Mouse (Mus musculus): ENCODE results near the gene Galt. TPM values are rescaled to one million over a fixed set of nuclear protein-coding genes. Genes with fewer than 3 reads are reported as not detected.
A peak's percentile ranks its signal among the peaks of the same experiment; 100 is the strongest.
"Not testable (repeated sequence)": the region's sequence is repeated elsewhere in the genome, so short reads cannot be mapped to it uniquely, and the experiment has no call there.

Galt gene
- total RNA-seq, 2 experiments from 2014 or later = 81.0 to 94.7 TPM

- no peak for DNase-seq (ENCODE audit: low spot score in 2 of 2)
- intact Hi-C loops (cut with DNase I) = no loop called here
Observed at GRCm38 (mm10) chr4:41738256-41738603, 16.8 kb upstream of the Galt start.

DNA sequence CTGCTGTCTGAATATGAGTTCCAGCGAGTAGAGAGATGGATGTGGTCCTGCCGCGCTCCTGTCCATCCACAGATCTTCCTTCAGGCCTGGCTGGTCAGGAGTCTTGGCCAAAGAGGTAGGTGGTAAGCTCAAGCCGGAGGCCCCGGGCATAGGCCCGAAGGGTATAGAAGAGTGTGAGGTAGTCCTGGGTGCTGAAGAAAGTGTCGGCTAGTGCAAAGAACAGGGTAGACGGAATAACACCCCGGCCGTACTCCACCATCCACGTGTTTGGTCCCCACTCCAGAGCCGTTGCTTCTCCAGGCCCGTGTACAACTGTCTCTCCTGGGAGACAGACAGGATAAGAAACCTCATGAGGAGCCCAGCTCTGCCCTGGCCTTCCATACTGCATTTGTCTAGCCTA lies 15.8 kb upstream of the Galt start:
- no peak for DNase-seq (ENCODE audit: low spot score in 2 of 2)
- intact Hi-C loops (cut with DNase I) = no loop called here

- DNase-seq (ENCODE audit: low spot score in 2 of 2) = peak in 1 of 2 experiments; percentile 83
- intact Hi-C loops (cut with DNase I) = loop anchor here (1.0 kb wide), 1 partner anchor 26 kb away; no protein-coding TSS in a partner anchor
Observed at GRCm38 (mm10) chr4:41740380-41741157, 14.5 kb upstream of the Galt start.

GRCm38 (mm10) chr4:41741158-41741560 lies 13.9 kb upstream of the Galt start:
- intact Hi-C loops (cut with DNase I) = no loop called here
- DNase-seq (ENCODE audit: low spot score in 2 of 2) = peak; percentile 92 to 93

GRCm38 (mm10) chr4:41744131-41744530 lies 10.9 kb upstream of the Galt start:
- DNase-seq (ENCODE audit: low spot score in 2 of 2) = no peak

GRCm38 (mm10) chr4:41745021-41745420 lies 10.0 kb upstream of the Galt start:
- DNase-seq (ENCODE audit: low spot score in 2 of 2) = no peak
- intact Hi-C loops (cut with DNase I) = no loop called here

More at GRCm38 (mm10) chr4:41744131-41744530, 10.9 kb upstream of the Galt start:
- intact Hi-C loops (cut with DNase I) = no loop called here

DNA sequence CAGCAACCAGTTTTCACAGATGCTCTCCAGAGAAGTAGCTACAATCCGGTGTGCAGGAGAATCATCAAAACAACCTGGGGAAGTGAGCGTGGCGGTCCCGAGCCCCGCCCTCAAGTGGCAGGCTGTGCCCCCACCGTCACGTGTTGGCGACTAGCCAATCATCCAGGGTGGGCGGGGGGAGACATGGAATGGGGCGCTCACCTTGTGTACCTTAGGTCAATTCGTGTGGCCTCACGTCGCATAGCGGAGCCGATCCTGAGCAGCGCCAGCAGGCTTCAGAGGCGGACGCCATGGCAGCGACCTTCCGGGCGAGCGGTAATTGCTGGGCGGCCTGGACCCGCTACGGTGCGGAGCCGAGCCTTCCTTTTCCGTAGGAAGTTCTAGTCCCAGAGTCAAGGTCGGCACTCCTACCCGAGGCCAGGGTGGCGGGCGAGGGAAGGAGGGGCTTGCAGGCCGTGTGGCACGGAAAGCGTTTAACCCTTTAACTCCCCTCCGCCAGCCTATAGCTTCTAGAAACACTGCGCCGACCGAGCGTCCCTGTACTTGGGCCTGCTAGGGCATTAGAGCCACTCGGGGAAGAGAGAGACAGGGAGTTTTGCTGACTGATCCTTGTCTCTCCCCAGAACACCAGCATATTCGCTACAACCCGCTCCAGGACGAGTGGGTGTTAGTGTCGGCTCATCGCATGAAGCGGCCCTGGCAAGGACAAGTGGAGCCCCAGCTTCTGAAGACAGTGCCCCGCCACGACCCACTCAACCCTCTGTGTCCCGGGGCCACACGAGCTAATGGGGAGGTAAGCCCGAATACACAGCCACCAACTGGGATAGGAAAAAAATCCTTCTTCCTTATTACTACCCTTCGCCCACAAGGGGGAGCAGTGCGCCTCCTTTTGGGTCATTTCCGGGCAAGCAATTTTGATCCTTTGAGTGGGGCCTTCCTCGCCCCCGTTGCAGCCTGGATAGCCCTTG lies 594 bp downstream of the Galt start, which contains the start of gene Sigmar1:
Sigmar1 (minus strand) TSS at position 820 of the 968 bp plus-strand sequence.
- peak; percentile 82 for DNase-seq (ENCODE audit: low spot score in 2 of 2)
- intact Hi-C loops (cut with DNase I) = no loop called here

DNA sequence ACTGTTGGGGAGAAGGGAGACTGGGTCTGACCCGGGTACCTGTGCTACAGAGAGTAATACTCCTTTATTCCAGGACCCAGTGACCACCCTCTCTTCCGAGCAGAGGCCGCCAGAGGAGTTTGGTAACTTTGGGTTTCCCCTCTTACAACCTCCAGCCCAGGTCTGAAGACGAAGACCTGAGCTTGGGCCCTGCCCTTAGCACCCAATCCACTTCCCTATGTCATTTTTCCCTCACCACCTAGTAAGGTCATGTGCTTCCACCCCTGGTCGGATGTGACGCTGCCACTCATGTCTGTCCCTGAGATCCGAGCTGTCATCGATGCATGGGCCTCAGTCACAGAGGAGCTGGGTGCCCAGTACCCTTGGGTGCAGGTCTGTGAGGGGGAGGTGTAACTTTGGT lies 1.4 kb downstream of the Galt start:
- intact Hi-C loops (cut with DNase I) = no loop called here
- no peak for DNase-seq (ENCODE audit: low spot score in 2 of 2)

- no peak for DNase-seq (ENCODE audit: low spot score in 2 of 2)
- intact Hi-C loops (cut with DNase I) = no loop called here
Observed at GRCm38 (mm10) chr4:41757321-41757720, 2.3 kb downstream of the Galt start.

GRCm38 (mm10) chr4:41758021-41758420 lies 3.0 kb downstream of the Galt start:
- DNase-seq (ENCODE audit: low spot score in 2 of 2) = no peak
- intact Hi-C loops (cut with DNase I) = no loop called here

DNA sequence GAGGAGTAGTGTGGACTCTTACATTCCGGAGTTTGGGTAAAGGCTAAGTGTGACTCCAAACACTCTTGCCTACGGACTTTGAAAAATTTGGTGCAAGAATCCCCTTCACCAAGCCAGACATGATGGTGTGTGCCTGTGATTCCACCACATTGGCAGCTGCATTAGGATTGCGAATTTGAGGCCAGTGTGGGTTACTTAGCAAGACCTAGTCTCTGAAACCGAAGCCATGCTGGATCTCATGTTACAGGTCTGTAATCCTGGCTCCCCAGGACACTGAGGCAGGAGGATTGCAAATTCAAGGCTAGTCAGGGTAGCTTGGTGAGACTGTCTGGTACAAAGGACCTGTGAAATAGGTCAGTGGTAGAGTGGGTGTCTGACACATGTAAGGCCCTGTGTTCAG lies 3.7 kb downstream of the Galt start:
- intact Hi-C loops (cut with DNase I) = no loop called here
- DNase-seq (ENCODE audit: low spot score in 2 of 2) = no peak

- intact Hi-C loops (cut with DNase I) = no loop called here
Observed at GRCm38 (mm10) chr4:41759206-41759605, 4.2 kb downstream of the Galt start.

GRCm38 (mm10) chr4:41759656-41760287 lies 4.7 kb downstream of the Galt start:
- intact Hi-C loops (cut with DNase I) = no loop called here

More at GRCm38 (mm10) chr4:41759206-41759605, 4.2 kb downstream of the Galt start:
- no peak for DNase-seq (ENCODE audit: low spot score in 2 of 2)

GRCm38 (mm10) chr4:41760288-41760721 lies 5.3 kb downstream of the Galt start:
- DNase-seq (ENCODE audit: low spot score in 2 of 2) = peak; percentile 57 to 70
- intact Hi-C loops (cut with DNase I) = no loop called here

More at GRCm38 (mm10) chr4:41759656-41760287, 4.7 kb downstream of the Galt start:
- no peak for DNase-seq (ENCODE audit: low spot score in 2 of 2)

- intact Hi-C loops (cut with DNase I) = no loop called here
- DNase-seq (ENCODE audit: low spot score in 2 of 2) = no peak
Observed at GRCm38 (mm10) chr4:41760911-41761310, 5.9 kb downstream of the Galt start.

DNA sequence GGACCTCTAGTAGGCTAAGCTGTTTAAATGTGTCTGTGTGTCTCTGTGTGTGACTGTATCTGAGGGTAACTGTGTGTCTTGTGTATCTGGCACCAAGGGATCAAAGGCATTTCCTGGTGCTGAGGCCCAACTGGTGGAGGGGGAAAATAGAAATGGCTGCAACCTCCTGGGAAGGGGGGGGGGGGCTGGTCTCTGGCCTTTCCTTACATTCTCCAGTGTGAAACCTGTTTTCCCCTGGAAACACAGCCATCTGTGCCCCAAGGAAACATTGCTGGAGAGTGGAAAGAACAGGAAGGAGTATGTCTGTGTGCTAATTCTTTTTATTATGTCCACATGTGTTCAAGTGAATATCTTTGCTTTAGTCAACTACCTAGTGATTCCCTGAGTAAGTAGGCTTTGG lies 6.7 kb downstream of the Galt start:
- DNase-seq (ENCODE audit: low spot score in 2 of 2) = no peak
- intact Hi-C loops (cut with DNase I) = no loop called here

- DNase-seq (ENCODE audit: low spot score in 2 of 2) = no peak
- intact Hi-C loops (cut with DNase I) = no loop called here
Observed at GRCm38 (mm10) chr4:41762099-41762687, 7.2 kb downstream of the Galt start.

- intact Hi-C loops (cut with DNase I); DNase-seq (ENCODE audit: low spot score in 2 of 2): not testable (repeated sequence)
Observed at GRCm38 (mm10) chr4:41762688-41763114, 7.7 kb downstream of the Galt start.

DNA sequence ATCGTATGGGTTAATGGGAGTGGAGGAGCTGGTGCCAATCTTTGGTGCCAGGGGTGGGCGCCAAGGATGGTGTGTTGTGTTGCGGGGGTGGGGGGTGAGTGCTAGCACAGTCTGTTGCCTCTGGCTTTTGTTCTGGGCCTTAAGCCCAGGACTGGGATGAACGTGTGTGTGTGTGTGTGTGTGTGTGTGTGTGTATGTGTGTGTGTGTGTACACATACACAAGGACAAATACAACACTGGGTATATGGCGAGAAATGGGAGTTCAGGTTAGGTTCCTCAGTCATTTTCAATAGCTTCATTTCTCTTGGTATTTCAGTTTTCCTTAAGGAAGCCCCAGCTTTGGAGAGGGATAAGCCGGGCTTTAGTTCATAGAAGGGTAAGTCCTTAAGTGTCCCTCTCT lies 8.1 kb downstream of the Galt start:
- DNase-seq (ENCODE audit: low spot score in 2 of 2); intact Hi-C loops (cut with DNase I): not testable (repeated sequence)
